Mouse (Mus musculus) activated CD4-positive, CD25-positive, alpha-beta regulatory T cell (primary cell): Measurements from ENCODE around the gene Gm15446. TPM values are rescaled to one million over a fixed set of nuclear protein-coding genes. Genes with fewer than 3 reads are reported as not detected.

Experiments
- polyA plus RNA-seq, 2 experiments: library from polyadenylated mRNA; unstranded; fragments of 100-300 nt; shearing (Covaris generic); gene quantifications; one replicate each; pipeline ENCODE4 v1.2.1; 2017

The Gm15446 gene
- polyA plus RNA-seq: 10 to 100 TPM; 15.2 to 19.7 TPM

DNA sequence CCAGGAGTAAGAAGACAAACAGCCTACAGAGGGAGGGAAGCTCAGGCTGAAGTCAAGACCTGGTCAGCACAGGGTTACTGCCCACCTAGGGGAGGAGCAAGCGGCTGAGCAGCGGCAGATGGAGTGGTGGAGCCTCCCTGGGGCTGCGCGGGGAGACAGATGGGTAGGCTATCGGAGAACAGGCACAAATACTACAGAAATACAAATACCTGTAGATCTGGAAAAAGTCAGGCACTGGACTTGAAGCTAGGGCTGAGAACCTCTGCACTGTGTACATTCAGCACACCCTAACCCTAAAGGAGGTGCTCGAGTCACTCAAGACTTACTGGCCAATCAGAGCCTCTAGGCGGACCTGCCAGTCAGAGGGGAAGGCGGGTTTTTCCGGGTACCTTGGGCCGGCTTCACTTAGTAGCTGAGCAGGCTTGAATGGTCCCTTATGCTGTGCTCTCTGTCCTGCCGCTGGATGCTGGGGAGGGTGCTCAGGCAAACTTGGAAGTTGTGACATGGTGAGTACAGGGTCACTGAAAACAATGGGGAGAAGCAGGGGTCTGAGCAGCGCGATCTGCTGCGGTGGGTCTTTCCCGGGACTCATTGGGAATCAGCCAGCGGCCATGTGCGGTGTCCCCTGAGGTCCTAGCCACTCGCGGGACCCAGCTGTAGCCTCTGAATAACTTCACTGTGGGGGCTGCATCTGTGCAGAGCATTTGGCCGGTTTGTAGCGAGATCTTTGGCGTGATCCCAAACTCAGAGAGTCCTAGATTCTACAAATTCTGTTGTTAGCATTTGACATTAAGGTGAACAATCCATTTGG is at the start of gene Gm15446:
Gm15446 (plus strand) TSS at position 140 of the 811 bp plus-strand sequence.

Other genes starting within 250 kb of the Gm15446 start
- 1 to 10 TPM; 5.8 to 6.2 TPM for gene 5430403G16Rik, start 232.4 kb upstream of the Gm15446 start, polyA plus RNA-seq
- 10 to 100 TPM; 17.1 to 17.3 TPM for gene 4930522L14Rik, start 171.5 kb upstream of the Gm15446 start, polyA plus RNA-seq
- 10 to 100 TPM; 23.6 to 25.6 TPM for gene Zfp932, start 73.1 kb downstream of the Gm15446 start, polyA plus RNA-seq
- gene Gm17655, start 149.1 kb downstream of the Gm15446 start, polyA plus RNA-seq: 10 to 100 TPM in 1 of 2 experiments, 1 to 10 TPM in 1; 9.2 to 11.5 TPM
- gene Gm35315, start 171.0 kb downstream of the Gm15446 start, polyA plus RNA-seq: 1 to 10 TPM; 2.2 TPM
- 1 to 10 TPM; 3.0 to 3.3 TPM for gene Plcxd1, start 176.6 kb downstream of the Gm15446 start, polyA plus RNA-seq
- 10 to 100 TPM; 54.7 to 58.9 TPM for gene Gtpbp6, start 184.8 kb downstream of the Gm15446 start, polyA plus RNA-seq
- 1 to 10 TPM; 3.8 TPM for gene Zfp605, start 186.7 kb downstream of the Gm15446 start, polyA plus RNA-seq
- gene Chfr, start 212.4 kb downstream of the Gm15446 start, polyA plus RNA-seq: 10 to 100 TPM; 82.8 to 85.1 TPM